ENCODE assay signal across 7 mouse cellular contexts in genomic region chr11:9317076-9317929, GRCm38 (mm10).
DNase-seq lines count a peak whose midpoint lies in the region; ATAC-seq lines count a peak whose summit lies in the region.

No protein-coding gene starts in this region.

- no peaks in the 10 kb centered on the region for H3K27me3 ChIP-seq in forebrain, embryonic 14.5 days (replicated peaks; ENCODE audit: control insufficient read depth, insufficient read depth, low read length)
- no peaks in the 10 kb centered on the region for H3K27me3 ChIP-seq in midbrain, embryonic 10.5 days (ENCODE audit: low read depth, poor library complexity, severe bottlenecking)

- no peak overlapping the region for H3K9ac ChIP-seq in forebrain, embryonic 14.5 days (ENCODE audit: low read length)

- 32% methylated on average over 6 of the region's 6 CpGs for WGBS in forebrain, embryonic 14.5 days
- WGBS in midbrain, embryonic 10.5 days = 38% methylated on average over 6 of the region's 6 CpGs

- peak; percentile 77 for DNase-seq in NIH3T3 (ENCODE audit: low read depth)
- DNase-seq in c-Kit-positive CD71-positive TER-119-negative erythroid progenitor cells, embryonic 14.5 days (ENCODE audit: low read depth) = peak; percentile 15
- peak; percentile 78 for DNase-seq in forebrain, embryonic 14.5 days (ENCODE audit: low spot score)
- peak; percentile 20 for DNase-seq in hindlimb bud, embryonic 11.5 days (ENCODE audit: extremely low spot score, low read depth, low spot score)
- peak; percentile 16 to 67 for DNase-seq in left cerebral cortex, adult 8-10 months (ENCODE audit: low spot score in 2 of 2)
- peak; percentile 58 for DNase-seq in midbrain, embryonic 10.5 days (ENCODE audit: low spot score)
- DNase-seq in spleen, adult 12 weeks (ENCODE audit: low spot score) = peak; percentile 4

- H3K27ac ChIP-seq in forebrain, embryonic 14.5 days (ENCODE audit: low read depth, low read length) = no peak overlapping the region
- H3K27ac ChIP-seq in midbrain, embryonic 10.5 days (replicated peaks) = no peak overlapping the region

- no peaks in the 10 kb centered on the region for H3K4me1 ChIP-seq in forebrain, embryonic 14.5 days (ENCODE audit: control insufficient read depth, insufficient read depth, low read length)
- H3K4me1 ChIP-seq in midbrain, embryonic 10.5 days = no peaks in the 10 kb centered on the region

- H3K4me3 ChIP-seq in forebrain, embryonic 14.5 days (ENCODE audit: low read depth, low read length) = no peak overlapping the region
- no peak overlapping the region for H3K4me3 ChIP-seq in midbrain, embryonic 10.5 days

- H3K4me2 ChIP-seq in forebrain, embryonic 14.5 days (ENCODE audit: low read length) = no peak overlapping the region

- ATAC-seq in forebrain, embryonic 14.5 days = peak; percentile 93

- H3K9me3 ChIP-seq in forebrain, embryonic 14.5 days (replicated peaks; ENCODE audit: control insufficient read depth, low read length) = no peaks in the 10 kb centered on the region
- no peaks in the 10 kb centered on the region for H3K9me3 ChIP-seq in midbrain, embryonic 10.5 days (replicated peaks)

- no peaks in the 10 kb centered on the region for H3K36me3 ChIP-seq in forebrain, embryonic 14.5 days (ENCODE audit: control insufficient read depth, insufficient read depth, low read length)
- no peaks in the 10 kb centered on the region for H3K36me3 ChIP-seq in midbrain, embryonic 10.5 days

Comparison
In these comparisons a context has a peak if more than half of its experiments do, and no peak if none do; other contexts are left out.
1. DNase-seq: peak in every context shown above with its lines; median percentile 78 in forebrain, embryonic 14.5 days; 77 in NIH3T3; 58 in midbrain, embryonic 10.5 days; 42 in left cerebral cortex, adult 8-10 months; 20 in hindlimb bud, embryonic 11.5 days; 15 in c-Kit-positive CD71-positive TER-119-negative erythroid progenitor cells, embryonic 14.5 days; 4 in spleen, adult 12 weeks.